Mouse (Mus musculus) frontal cortex, postnatal 14 days (tissue): ENCODE measurements at regions not wholly inside any gene's neighbourhood (a gene's known extent, or its start where the extent isn't known, plus 50 kb on each side); places are given as distances from the start of the nearest gene placed in this dataset.

Experiments used
- DNase-seq, 2 experiments: peaks; one replicate each; pipeline ENCODE4 v3.0.0; 2022; ENCODE audit warnings: low spot score in 2 of 2

GRCm38 (mm10) chr3:17772886-17773285 lies 175.3 kb upstream of the Cypt12 start:
- no peak for DNase-seq

- no peak for DNase-seq
These were observed 169.1 kb upstream of the Cypt12 start for GRCm38 (mm10) chr3:17779152-17779551.

- no peak for DNase-seq
These were observed 164.1 kb upstream of the Cypt12 start for GRCm38 (mm10) chr3:17784076-17784475.

DNA sequence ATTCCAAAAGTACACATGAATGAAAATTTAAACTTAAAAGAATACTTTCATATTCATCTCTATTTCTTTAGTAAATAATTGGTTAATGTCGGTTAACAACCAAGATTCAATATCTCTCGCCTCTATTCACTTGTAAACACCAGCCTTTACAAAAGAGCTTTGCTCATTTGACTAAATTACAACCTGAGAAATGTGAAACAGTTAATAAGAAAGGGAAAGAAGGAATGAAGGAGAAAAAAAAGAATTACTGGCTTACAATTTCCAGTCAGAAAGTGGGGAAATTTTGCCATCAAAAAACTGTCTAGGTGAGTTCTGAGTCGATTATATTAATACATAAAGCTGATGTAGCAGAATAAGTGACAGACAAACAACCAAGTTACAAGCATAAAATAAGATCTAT lies 163.6 kb upstream of the Cypt12 start:
- DNase-seq = no peak

DNA sequence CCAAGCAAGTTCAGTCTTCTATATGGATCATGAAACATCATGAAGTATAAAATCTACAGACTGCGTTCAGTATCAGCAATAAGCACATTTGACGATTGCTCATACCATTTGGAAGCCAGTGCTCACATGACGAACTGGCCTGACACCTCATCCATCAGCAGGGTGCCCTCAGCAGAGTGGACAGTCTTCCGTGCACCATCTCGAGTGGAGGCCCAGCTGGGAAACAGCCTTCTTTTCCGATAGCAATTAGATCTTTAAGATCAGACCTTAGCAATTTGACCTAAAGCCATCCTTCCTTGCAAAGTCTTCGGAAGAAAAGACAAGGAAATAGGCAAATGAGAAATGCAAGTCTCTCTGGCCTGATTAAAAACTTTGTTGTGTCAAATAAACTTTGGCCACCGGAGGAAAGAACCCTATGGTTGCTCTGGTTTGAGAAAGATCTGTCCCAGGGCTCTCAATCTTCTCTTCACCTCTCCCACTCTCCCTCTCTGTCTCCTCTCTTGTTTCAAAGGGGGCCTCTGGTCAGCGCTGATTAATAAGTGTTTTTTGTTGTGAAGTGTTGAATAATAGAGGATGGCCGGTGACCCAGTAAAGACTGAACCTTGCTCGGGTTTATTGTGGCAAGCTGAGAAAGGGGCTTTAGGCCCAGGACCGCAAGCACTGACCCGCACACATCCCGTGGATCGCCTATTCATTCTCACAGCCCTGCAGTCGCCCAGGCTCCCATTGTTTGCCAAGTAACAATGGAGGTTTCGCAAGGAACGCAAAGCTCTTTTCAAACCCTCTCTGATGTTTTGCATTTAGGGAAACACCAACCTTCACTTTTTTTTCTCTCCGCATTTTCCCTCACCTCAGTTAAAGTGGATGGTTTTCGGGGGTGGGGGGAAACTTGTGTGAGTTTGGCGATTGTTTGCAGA lies 162.8 kb upstream of the Cypt12 start:
- no peak for DNase-seq

DNA sequence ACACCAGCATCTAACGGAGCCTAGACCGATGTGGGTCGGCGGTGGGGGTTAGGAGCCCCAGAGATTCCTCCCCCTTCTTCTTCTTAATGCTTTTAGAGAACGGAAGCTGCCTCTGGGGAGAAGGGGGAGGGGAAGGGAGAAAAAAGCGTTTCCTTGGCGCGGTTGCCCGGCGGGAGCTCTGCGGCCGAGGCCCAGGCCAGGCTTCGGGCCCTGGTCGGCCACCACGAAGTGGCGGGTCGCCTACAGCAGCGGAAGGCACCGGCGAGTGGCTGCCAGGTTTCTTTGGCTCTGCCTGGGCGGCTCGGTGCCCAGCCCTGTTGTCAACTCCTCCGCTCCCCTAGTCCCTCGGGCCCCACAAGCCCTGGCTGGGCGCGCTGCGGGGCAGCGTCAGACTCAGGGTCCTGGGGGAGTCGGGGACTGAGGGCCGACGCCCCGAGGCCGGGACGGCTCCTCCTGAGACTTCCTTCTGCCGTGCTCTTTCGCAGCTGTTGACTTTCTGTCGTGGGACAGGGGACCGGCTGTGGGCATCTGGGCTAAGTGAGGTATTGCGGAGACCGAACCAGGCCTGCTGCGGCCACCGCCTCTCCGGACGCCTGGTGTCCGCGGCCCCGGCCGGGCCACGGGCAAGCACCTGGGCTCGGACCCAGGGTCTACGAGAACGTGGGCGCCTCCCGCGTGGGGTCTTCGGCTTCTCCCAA lies 162.0 kb upstream of the Cypt12 start:
- DNase-seq = peak; percentile 43 to 52

DNA sequence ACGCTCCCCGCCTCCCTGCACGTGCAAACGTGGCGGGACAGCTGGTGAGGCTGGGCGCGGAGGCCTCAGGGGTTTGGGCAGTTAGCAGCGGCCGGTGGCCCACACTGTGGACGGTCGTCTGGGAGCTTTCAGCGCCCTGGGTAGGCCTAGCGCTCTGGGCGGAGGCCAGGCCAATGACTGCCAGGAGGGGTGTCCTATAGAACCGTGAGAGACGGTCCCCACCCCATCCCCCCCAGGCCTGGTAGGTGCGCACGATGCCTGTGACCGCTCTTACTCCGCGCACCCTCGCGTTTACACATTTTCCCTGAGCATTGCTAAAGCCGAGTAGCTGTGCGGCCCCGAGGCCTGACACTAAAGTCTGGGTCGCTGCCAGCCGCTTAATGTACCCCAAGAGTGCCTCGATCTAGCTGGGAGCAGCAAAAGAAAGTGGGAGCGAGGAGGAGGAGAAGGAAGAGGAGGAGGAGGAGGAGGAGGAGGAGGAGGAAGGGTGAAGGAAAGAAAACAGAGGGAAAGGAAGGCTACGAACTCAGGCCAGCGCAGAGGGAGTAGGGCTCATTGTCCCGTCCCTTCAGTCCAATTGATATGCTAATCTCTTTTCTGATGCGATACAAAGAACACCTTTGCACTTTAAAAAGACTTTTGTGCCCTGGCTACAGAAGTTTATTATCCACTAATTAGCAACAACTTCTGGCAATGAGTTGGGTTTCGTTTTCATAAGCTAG lies 161.3 kb upstream of the Cypt12 start:
- no peak for DNase-seq

DNA sequence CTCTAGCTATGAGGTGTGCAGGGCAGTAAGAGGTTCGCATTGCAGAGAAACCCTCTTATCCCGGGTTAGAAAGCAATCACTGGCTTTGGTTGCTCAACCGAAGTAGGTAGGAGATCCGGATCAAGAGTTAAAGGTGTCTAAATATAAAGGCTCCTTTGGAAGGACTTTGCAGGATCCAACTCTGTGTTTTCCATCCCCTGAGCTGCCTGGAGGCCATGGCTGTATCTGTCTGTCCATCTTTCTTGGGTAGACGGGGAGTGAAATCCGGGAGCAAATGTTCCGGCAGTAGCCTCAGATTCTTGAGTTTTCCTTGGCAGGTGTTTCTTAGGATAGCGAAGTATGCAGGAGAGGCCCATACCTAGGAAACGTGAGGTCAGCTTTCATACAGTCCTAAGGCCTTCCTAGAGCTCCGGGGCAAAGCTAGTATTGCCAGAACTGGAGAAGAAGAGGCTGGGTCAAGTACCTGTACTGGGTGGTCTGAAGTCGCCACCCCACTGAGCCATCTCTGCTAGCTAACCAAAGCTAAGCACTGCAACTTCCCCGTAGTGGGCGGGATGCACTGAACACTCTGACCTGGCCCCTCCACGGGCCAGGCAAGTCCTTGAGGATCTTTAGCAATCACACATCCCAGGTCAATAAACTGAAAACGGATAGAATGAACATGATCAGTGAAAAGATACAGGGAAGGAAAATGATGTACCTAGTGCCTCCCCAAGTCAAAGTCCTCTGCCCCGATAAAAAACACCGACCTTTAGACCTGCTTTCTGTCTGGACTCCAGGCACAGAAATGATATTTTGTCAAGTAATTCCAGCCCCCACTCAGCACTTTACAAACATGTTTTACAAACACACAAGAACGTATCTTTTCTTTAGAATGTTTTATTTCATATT lies 160.5 kb upstream of the Cypt12 start:
- no peak for DNase-seq

DNA sequence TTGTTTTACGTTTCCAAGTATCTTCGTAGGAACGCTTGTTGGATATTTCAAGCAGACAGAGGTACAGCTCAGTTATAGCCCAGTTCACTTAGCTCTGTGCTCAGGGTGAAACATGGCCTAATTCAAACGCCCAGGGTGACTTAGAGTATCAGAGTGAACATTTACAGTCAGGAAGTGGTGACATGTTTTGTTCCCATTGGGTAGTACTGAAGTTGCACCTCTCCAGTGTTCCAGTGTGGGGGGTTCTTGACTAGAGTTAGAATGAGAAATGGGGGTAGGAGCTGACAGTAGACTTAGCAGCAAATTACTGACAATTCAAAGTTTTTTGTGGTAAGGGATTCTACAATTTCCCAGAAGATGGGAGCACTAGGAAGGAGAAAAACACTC lies 159.9 kb upstream of the Cypt12 start:
- DNase-seq = no peak

GRCm38 (mm10) chr3:17788778-17789299 lies 159.4 kb upstream of the Cypt12 start:
- no peak for DNase-seq

DNA sequence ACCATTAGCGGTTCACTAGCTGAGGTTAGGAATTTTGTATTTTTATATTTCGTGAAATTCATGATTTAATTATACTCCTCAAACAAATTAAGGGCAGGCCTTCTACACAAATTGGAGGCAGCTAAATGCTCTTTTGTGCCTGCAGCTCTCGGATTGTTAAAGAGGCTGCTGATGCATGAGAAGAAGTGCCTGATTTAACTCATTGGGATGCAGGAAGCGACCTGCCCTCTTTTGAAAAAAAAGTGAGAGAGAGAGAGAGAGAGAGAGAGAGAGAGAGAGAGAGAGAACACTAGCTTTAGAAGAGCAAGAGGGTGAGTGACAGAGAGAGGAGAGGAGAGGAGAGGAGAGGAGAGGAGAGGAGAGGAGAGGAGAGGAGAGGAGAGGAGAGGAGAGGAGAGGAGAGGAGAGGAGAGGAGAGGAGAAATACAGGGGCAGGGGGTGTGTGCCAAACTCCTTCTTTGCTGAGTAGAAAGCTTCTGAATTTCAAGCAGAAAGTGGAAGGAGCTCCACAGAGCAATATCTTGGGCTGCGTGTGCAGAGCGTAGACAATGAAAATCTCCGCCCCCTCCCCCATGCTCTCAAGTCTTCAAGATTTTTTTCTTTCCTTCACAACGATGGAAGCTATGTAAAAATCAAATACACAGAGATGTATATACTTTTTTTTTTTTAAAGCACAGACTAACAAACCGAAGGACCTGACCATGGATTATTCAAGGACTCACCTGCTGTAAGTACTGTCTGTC lies 158.6 kb upstream of the Cypt12 start:
- no peak for DNase-seq

- peak in 1 of 2 experiments; percentile 28 for DNase-seq
These were observed 157.9 kb upstream of the Cypt12 start for GRCm38 (mm10) chr3:17790331-17790730.

DNA sequence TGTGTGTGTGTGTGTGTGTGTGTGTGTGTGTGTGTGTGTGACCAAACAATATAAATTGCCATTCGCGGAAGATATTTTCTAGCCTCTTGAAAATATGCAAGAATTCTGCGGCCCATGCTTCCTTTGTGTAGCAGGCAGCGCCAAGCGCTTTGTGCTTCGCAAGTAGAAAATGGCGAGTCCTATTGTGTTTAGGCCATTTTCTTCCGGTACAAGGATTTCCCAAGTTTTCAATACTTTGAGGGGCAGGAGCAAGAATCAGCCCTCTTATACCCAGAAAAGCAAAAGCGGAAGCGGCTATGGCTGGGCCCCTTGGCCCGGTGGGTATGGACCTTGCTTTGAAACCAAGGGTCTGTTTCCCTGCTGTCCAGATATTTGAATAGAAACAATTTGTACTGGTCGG lies 157.4 kb upstream of the Cypt12 start:
- no peak for DNase-seq

GRCm38 (mm10) chr3:17791381-17792320 lies 156.6 kb upstream of the Cypt12 start:
- no peak for DNase-seq

- DNase-seq = no peak
These were observed 155.6 kb upstream of the Cypt12 start for GRCm38 (mm10) chr3:17792537-17793039.

GRCm38 (mm10) chr3:17793646-17794250 lies 154.5 kb upstream of the Cypt12 start:
- peak; percentile 63 to 65 for DNase-seq

DNA sequence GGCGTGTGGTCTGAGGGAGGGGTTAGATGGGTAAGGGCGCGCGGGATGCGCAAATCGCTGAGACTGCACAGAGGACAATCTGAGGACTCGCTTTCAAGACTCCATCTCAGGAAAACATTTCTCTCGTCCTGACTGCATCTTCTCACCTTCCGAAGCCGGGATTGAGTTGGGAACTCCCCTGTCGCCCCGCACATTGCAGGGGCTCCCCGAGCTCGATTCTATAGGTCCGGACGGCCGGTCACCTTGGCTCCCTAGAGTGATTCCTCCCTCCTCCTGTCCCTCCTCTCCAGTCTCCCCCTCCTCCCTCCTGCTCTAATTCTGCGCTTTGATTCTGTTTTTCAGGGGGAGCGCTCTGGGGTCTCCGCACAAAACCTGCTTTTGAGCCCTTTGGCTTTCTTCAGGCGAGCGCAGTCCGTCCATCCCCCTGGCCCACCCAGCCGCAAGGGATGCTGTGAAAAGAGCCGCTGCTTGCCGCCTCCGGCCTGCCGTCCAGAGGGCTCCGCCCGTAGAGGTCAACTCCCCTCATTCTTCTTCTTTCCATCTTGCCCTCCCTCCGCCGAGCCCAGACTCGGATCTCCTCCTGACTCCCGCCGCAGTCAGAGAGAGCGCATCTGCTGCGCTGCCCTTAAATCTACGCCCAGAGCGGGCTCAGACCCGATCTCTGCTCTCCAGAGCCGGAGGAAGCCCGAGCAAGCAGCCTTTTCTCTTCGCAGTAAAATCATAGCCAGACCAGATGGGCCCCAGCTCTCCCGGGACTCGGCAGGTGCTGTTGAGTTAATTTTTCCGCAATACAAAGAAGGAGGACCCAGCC lies 153.8 kb upstream of the Cypt12 start:
- DNase-seq = peak; percentile 53 to 58
